Mouse (Mus musculus): Measurements from ENCODE around the gene Clec12a. TPM values are rescaled to one million over a fixed set of nuclear protein-coding genes. Genes with fewer than 3 reads are reported as not detected.
A peak's percentile ranks its signal among the peaks of the same experiment; 100 is the strongest.
"Not testable (repeated sequence)": the region's sequence is repeated elsewhere in the genome, so short reads cannot be mapped to it uniquely, and the experiment has no call there.

Clec12a gene
- 0.04 TPM for polyA plus RNA-seq (2021)

DNA sequence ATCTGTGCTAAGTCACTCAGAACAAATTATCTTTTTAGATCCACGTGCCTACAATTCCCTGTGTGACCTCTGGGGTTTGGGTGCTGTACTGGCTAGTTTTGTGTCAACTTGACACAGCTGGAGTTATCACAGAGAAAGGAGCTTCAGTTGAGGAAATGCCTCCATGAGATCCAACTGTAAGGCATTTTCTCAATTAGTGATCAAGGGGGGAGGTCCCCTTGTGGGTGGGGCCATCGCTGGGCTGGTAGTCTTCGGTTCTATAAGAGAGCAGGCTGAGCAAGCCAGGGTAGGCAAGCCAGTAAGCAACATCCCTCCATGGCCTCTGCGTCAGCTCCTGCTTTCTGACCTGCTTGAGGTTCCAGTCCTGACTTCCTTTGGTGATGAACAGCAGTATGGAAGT is at the start of gene Clec12a:
TSS of gene Clec12a (plus strand) at position 301 of the 400 bp plus-strand sequence.
- H3K27me3 ChIP-seq; POLR2A ChIA-PET; in situ Hi-C loops (cut with MboI; ENCODE audit: low pct_unique_long_range_greater_than_20kb); CTCF ChIA-PET; DNase-seq (ENCODE audit: low read depth, low spot score); ATAC-seq: not testable (repeated sequence)

DNA sequence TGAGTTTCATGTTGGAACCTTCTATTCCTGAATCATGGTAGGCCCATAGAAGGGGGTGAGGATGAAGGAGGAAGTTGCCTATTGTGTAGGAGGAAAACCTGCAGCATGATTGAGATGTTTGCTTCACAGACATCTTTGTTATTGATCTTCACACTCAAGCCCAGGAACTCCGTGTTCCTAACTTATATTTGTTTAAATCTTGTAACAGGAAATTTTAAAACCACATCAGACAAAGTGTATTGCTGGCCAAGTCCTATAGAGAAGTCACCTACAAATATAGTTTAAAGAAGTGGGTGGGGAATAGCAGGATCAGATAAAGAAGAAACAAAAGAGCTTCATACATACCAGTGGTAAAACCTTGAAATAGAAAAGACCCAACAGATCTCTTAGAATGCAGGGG is 38.3 kb upstream of the Clec12a start:
- DNase-seq (ENCODE audit: low read depth, low spot score) (no peak), ATAC-seq (no peak)
- in situ Hi-C loops (cut with MboI; ENCODE audit: low pct_unique_long_range_greater_than_20kb) = no loop called here
- TF ChIP-seq CTCF (IDR thresholded peaks at IDR 0.05) = no peak
- POLR2A ChIA-PET = no interaction called here
- peaks cover 4% of the 10 kb centered on the region for H3K27me3 ChIP-seq
- CTCF ChIA-PET = no interaction called here

DNA sequence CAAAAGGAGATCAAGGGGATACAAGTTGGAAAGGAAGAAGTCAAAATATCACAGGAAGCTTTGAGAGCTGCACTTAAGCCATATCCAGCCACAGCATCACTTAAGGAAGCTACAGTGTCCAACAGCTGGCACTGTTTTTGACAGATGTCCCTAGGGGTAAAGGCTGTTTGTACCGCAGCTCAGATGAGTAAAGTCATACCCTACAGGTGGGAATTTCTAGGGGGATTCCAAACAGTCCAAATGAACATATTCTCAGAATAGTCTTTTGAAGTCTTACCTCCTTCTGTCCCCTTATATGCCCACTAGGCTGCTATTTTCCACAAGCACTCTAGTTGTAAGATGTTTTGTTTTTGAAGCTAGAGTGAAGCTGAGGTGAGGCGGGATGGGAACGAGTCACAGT is 30.0 kb upstream of the Clec12a start:
- ChIA-PET CTCF (no interaction called here), POLR2A (no interaction called here)
- ATAC-seq = no peak
- DNase-seq (ENCODE audit: low read depth, low spot score) = no peak
- peaks cover 6% of the 10 kb centered on the region for H3K27me3 ChIP-seq
- in situ Hi-C loops (cut with MboI; ENCODE audit: low pct_unique_long_range_greater_than_20kb) = no loop called here
- no peak for TF ChIP-seq CTCF (IDR thresholded peaks at IDR 0.05)

DNA sequence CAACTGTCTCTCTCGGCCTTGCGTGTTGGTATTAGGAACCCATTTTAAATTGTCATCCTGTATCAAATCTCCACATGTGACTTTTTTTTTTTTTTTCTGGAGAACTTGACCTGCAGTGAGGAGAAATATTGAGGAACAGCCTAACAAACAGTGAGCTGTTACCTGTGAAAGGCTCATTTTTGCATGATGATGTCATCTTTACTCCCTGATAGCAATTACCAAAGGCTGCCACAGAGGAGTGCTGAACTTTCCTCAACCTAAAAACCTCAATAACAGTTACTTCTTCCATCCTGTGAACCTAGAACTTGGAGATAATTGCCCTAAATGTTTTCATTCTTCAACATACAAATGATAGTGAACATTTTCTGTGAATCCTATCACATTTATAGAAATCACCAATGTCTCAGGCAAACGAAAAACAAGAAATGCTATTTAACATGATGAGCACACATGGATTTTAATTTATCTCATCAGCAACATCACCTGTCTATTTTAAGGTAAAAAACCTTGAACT is 27.8 kb upstream of the Clec12a start:
- ATAC-seq (no peak), DNase-seq (ENCODE audit: low read depth, low spot score) (no peak)
- no peak for TF ChIP-seq CTCF (IDR thresholded peaks at IDR 0.05)
- H3K27me3 ChIP-seq = peaks cover 6% of the 10 kb centered on the region
- POLR2A ChIA-PET = no interaction called here
- in situ Hi-C loops (cut with MboI; ENCODE audit: low pct_unique_long_range_greater_than_20kb) = no loop called here
- CTCF ChIA-PET = no interaction called here

DNA sequence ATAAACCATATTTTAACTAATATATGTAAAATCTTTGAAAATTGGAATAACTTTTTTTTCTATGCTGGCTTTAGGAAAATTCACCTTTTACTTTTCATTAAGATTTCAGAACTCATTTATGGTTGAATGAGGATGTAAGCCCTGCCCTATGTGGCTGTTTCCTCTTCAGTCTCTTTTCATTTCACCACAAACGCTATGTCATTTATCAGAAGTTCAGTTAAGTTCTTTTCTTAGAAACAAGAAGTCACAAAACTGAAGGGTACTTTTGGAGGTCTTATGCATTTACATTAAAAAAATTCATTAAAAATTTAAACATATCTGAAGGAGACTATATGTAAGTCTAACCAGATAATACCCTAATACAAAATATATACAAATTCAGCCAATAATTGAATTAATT is 26.8 kb upstream of the Clec12a start:
- POLR2A ChIA-PET = interaction anchor here (0.6 kb wide), 1 partner anchor 43 kb away, joined by 4 read pairs; no protein-coding TSS in a partner anchor
- peaks cover 6% of the 10 kb centered on the region for H3K27me3 ChIP-seq
- ATAC-seq = no peak
- TF ChIP-seq CTCF (IDR thresholded peaks at IDR 0.05) = no peak
- in situ Hi-C loops (cut with MboI; ENCODE audit: low pct_unique_long_range_greater_than_20kb) = no loop called here
- DNase-seq (ENCODE audit: low read depth, low spot score) = no peak
- CTCF ChIA-PET = no interaction called here

DNA sequence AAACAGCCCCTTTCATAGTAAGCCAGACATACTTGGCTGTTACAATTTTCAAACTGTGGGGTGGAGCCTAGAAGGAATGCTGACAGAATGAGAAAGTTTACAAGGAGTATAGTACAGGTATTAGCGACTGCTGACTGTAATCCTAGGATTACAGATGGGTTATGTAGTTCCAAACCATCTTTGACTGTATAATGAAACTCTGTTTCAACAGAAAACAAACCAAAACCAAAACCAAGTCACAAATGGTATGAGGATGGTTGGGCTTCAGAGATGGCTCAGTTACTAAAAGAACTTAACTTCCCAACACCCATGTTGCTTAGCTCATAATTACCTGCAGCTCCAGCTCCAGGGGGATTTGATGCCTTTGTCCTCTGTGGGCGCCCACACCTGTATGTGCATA is 26.0 kb upstream of the Clec12a start:
- no peak for ATAC-seq
- in situ Hi-C loops (cut with MboI; ENCODE audit: low pct_unique_long_range_greater_than_20kb) = no loop called here
- no peak for DNase-seq (ENCODE audit: low read depth, low spot score)
- CTCF ChIA-PET = no interaction called here
- no peak for TF ChIP-seq CTCF (IDR thresholded peaks at IDR 0.05)
- peaks cover 6% of the 10 kb centered on the region for H3K27me3 ChIP-seq
- POLR2A ChIA-PET = no interaction called here

DNA sequence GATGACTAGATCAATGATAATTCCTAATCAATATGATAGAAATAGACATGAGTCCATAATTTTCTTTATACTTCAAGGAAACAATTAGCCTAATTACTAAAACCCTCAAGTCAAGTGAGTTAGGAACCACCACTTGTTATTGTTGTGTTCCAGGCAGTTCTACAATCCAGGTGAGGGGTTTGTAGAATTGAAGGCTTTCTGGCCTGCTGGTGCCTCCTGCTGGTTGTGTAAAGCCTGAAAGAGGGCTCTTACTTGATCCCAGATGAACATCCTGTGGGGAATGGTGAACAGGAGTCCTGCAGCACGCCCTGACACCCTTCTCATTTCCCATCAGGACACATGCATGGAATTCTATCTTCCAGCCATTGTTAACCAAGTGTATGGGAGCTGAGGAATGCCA is 24.1 kb upstream of the Clec12a start:
- TF ChIP-seq CTCF (IDR thresholded peaks at IDR 0.05) = no peak
- in situ Hi-C loops (cut with MboI; ENCODE audit: low pct_unique_long_range_greater_than_20kb) = no loop called here
- DNase-seq (ENCODE audit: low read depth, low spot score) = no peak
- no peak for ATAC-seq
- ChIA-PET POLR2A (no interaction called here), CTCF (interaction anchor here (1.8 kb wide), 1 partner anchor 12 kb away, joined by 3 read pairs; no protein-coding TSS in a partner anchor)
- peaks cover 6% of the 10 kb centered on the region for H3K27me3 ChIP-seq

DNA sequence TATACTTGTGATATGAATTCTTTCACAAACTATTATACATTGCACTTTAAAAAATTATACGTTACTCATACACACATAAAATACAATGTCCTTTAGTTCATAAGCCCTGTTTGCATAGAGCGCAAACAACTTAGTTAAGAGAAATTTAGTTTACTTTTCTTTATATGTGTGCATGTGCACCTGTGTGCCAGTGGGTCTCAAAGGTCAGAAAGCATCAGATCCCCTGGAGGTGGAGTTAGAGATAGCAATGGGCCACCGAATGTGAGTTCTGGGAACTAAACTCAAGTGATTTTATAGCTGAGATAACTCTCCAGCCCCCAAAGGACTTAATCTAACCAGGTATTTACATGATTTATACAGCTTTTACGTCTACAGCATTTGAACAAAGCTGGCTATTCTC is 23.2 kb upstream of the Clec12a start:
- DNase-seq (ENCODE audit: low read depth, low spot score) (no peak), ATAC-seq (no peak)
- TF ChIP-seq CTCF (IDR thresholded peaks at IDR 0.05) = no peak
- POLR2A ChIA-PET = no interaction called here
- peaks cover 7% of the 10 kb centered on the region for H3K27me3 ChIP-seq
- CTCF ChIA-PET = no interaction called here
- in situ Hi-C loops (cut with MboI; ENCODE audit: low pct_unique_long_range_greater_than_20kb) = no loop called here

DNA sequence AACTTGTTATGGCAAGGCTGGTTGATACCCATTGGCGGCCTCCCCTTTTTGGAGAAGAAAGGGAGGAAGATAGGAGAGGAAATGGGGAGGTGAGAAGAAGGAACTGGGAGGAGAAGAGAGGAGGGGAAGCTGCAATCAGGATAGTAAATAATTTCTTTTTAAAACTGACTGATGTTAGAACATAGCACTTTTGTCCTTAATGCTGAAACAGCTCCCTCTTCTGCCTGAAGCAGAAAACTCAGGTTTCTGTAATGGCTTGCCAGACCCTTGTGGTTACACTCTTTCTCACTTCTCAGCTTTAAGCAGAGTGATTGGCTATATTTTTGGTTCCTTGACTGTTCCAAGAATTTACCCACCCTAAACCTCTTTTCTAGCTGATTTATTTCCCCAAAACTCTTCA is 16.5 kb upstream of the Clec12a start:
- in situ Hi-C loops (cut with MboI; ENCODE audit: low pct_unique_long_range_greater_than_20kb) = no loop called here
- no peak for TF ChIP-seq CTCF (IDR thresholded peaks at IDR 0.05)
- ChIA-PET CTCF (no interaction called here), POLR2A (no interaction called here)
- ATAC-seq (no peak), DNase-seq (ENCODE audit: low read depth, low spot score) (no peak)
- H3K27me3 ChIP-seq = peaks cover 7% of the 10 kb centered on the region

DNA sequence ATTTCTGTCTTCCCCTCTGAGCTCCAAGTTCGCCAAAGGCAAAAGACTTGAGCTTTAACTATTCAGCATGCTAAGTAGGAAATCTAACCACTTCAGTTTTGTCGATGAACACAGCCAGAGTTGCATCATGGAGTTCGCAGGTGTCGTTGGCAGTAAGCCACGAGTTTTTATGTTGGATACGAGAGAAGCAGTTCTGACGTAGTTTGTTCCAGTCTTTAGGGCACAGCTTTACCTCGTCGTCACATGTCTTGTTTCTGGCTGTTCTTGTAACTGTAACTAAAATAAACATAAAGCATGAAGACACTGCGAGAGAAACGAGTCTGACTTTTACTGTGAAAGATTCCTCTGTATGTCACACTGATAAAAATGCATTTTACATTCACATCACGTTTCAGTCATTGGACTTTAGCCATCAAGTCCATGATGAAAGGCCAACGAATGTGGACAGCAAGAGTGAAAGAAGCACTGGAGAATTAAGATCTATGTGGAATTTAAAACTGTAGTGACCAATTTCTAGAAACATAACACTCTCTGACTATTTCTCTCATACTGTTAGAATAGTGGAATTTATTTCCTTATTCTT is 15.8 kb upstream of the Clec12a start:
- in situ Hi-C loops (cut with MboI; ENCODE audit: low pct_unique_long_range_greater_than_20kb) = no loop called here
- DNase-seq (ENCODE audit: low read depth, low spot score) (no peak), ATAC-seq (no peak)
- ChIA-PET CTCF (no interaction called here), POLR2A (no interaction called here)
- TF ChIP-seq CTCF (IDR thresholded peaks at IDR 0.05) = no peak
- peaks cover 7% of the 10 kb centered on the region for H3K27me3 ChIP-seq

DNA sequence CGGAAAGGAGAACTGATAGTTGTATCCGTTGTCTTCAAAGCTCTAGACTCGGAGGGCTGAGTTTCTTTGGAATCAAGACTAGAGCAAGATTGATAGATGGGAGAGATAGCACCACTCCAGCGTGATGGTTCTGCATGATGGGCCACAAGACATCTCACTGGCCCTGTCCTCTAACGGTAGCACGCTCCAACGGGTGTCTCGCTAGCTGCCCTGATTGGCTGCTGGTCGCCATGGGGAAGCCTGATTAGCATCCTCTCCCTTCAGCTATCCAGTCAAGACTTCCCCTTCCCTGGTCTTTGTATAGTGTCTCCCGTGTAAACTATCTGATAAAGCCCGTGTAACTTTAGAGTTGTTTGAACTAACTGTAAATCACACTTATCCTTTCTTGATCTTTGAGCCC is 10.9 kb upstream of the Clec12a start, which contains the start of gene 4922502D21Rik:
TSS of gene 4922502D21Rik (minus strand) at position 187 of the 400 bp plus-strand sequence.
- ATAC-seq = no peak
- H3K27me3 ChIP-seq = peaks cover 3% of the 10 kb centered on the region
- ChIA-PET CTCF (interaction anchor here (1.4 kb wide), 1 partner anchor 10 kb away, joined by 3 read pairs; no protein-coding TSS in a partner anchor), POLR2A (interaction anchor here (0.6 kb wide), 1 partner anchor 72 kb away, joined by 5 read pairs; no protein-coding TSS in a partner anchor)
- TF ChIP-seq CTCF (IDR thresholded peaks at IDR 0.05) = no peak
- in situ Hi-C loops (cut with MboI; ENCODE audit: low pct_unique_long_range_greater_than_20kb) = no loop called here
- DNase-seq (ENCODE audit: low read depth, low spot score) = no peak

DNA sequence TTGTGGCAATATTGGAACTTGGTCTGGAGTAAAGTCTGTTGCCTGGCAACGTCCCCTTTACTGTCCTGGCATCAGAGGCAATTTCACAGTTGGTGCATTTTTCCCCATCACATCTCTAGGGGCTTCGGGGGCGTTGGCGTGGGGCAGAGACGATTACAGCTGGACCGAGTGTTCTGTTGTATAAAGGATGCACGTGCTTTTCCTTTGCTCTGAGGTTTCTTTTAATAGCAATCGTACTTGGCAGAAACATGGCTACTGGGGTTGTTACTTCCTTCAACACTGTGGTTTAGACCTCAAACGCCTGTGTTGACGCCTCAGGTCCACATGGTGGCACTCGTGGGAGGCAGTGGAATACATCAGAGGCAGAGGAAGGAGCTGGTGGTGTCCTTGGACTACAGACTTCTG is 8.8 kb upstream of the Clec12a start:
- H3K27me3 ChIP-seq = no peaks in the 10 kb centered on the region
- ATAC-seq = peak; percentile 39
- ChIA-PET POLR2A (no interaction called here), CTCF (no interaction called here)
- TF ChIP-seq CTCF (IDR thresholded peaks at IDR 0.05) = peak; percentile 59
- in situ Hi-C loops (cut with MboI; ENCODE audit: low pct_unique_long_range_greater_than_20kb) = no loop called here
- DNase-seq (ENCODE audit: low read depth, low spot score) = no peak

All from Patski (cell line).